Mouse (Mus musculus) neural tube, embryonic 15.5 days (tissue): ENCODE measurements around the gene Pdxp. TPM values are rescaled to one million over a fixed set of nuclear protein-coding genes. Genes with fewer than 3 reads are reported as not detected.
A peak's percentile ranks its signal among the peaks of the same experiment; 100 is the strongest.

Experiments used
- ATAC-seq: fragments of 200-750 bp; cut with Nextera tagmentation; 2 replicates; pipeline ENCODE4 v1.8.0; 2017; ENCODE audit warnings: mild to moderate bottlenecking, moderate TSS enrichment, moderate library complexity; ENCODE audit not compliant: low FRiP score
- H3K27ac ChIP-seq: fragments of 300-500 bp; sonication (generic); replicated peaks from 2 replicates; pipeline ENCODE4 v1.5.1; 2015; ENCODE audit warnings: mild to moderate bottlenecking, inconsistent platforms
- H3K27me3 ChIP-seq: fragments of 300-500 bp; sonication (generic); replicated peaks from 2 replicates; pipeline ENCODE4 v1.6.1; 2015; ENCODE audit warnings: inconsistent platforms
- H3K36me3 ChIP-seq: fragments of 300-500 bp; sonication (generic); 2 replicates; pipeline ENCODE4 v1.6.1; 2015; ENCODE audit warnings: inconsistent platforms
- H3K4me1 ChIP-seq: fragments of 300-500 bp; sonication (generic); 2 replicates; pipeline ENCODE4 v1.6.1; 2015; ENCODE audit warnings: inconsistent platforms
- H3K4me2 ChIP-seq: fragments of 300-500 bp; sonication (generic); 2 replicates; pipeline ENCODE4 v1.6.1; 2015; ENCODE audit warnings: inconsistent platforms, mild to moderate bottlenecking, moderate library complexity
- H3K4me3 ChIP-seq: fragments of 300-500 bp; sonication (generic); replicated peaks from 2 replicates; pipeline ENCODE4 v1.5.1; 2015; ENCODE audit warnings: mild to moderate bottlenecking, inconsistent platforms
- H3K9ac ChIP-seq: fragments of 300-500 bp; sonication (generic); replicated peaks from 2 replicates; pipeline ENCODE4 v1.6.1; 2015; ENCODE audit warnings: mild to moderate bottlenecking, inconsistent platforms
- H3K9me3 ChIP-seq: fragments of 300-500 bp; sonication (generic); replicated peaks from 2 replicates; pipeline ENCODE4 v1.6.1; 2016; ENCODE audit warnings: inconsistent platforms
- WGBS: fragments of 180-500 bp; shearing (Covaris S2); methylation state at CpG from one replicate; pipeline ENCODE4 v1.1.7; 2015; ENCODE audit warnings: mixed read lengths; 5-methylcytosine and 5-hydroxymethylcytosine counted together
- polyA plus RNA-seq: library from polyadenylated mRNA; unstranded; fragments of >200 nt; fragmentation: Nextera tagmentation; extraction: Ambion mirVana; gene quantifications from 2 replicates; pipeline ENCODE4 v1.2.1, GENCODE M21; 2015

The Pdxp gene
- polyA plus RNA-seq, 1 experiment from 2014 or later, result 76.9 TPM

- ATAC-seq, result no peak
- Histone ChIP-seq H3K27ac (no peak within 1 kb of the TSS; the same call in 1 of the 2 replicates), H3K36me3 (no peaks in the 10 kb centered on the region), H3K4me1 (peaks cover 25% of the 10 kb centered on the region), H3K9me3 (no peaks in the 10 kb centered on the region), H3K27me3 (peaks cover 31% of the 10 kb centered on the region), H3K4me2 (peak within 1 kb of the TSS; percentile 95), H3K9ac (peak within 1 kb of the TSS; percentile 68), H3K4me3 (peak within 1 kb of the TSS; percentile 60)
- 2% methylated on average over 46 of the region's 47 CpGs for WGBS
These were observed 13.8 kb upstream of the Pdxp start, which contains the start of gene Sh3bp1 for GRCm38 (mm10) chr15:78899740-78900584. Sh3bp1 (plus strand) TSS chr15:78899768.

GRCm38 (mm10) chr15:78900585-78901421, 12.9 kb upstream of the Pdxp start:
- H3K4me3 ChIP-seq, result peak overlapping the region; percentile 60
- no peaks in the 10 kb centered on the region for H3K36me3 ChIP-seq
- H3K9ac ChIP-seq, result peak overlapping the region; percentile 68
- WGBS, result 22% methylated on average over 18 of the region's 18 CpGs
- peaks cover 31% of the 10 kb centered on the region for H3K27me3 ChIP-seq
- peaks cover 24% of the 10 kb centered on the region for H3K4me1 ChIP-seq
- no peak for ATAC-seq
- peak overlapping the region; percentile 95 for H3K4me2 ChIP-seq
- no peak overlapping the region for H3K27ac ChIP-seq
- no peaks in the 10 kb centered on the region for H3K9me3 ChIP-seq

GRCm38 (mm10) chr15:78901422-78901789, 12.3 kb upstream of the Pdxp start:
- Histone ChIP-seq H3K27me3 (peaks cover 31% of the 10 kb centered on the region), H3K4me3 (no peak overlapping the region), H3K4me1 (peaks cover 21% of the 10 kb centered on the region), H3K9me3 (no peaks in the 10 kb centered on the region), H3K36me3 (no peaks in the 10 kb centered on the region), H3K9ac (no peak overlapping the region), H3K4me2 (no peak overlapping the region), H3K27ac (no peak overlapping the region)
- no peak for ATAC-seq
- WGBS, result 43% methylated on average over 8 of the region's 8 CpGs

- peaks cover 29% of the 10 kb centered on the region for H3K27me3 ChIP-seq
- no peaks in the 10 kb centered on the region for H3K9me3 ChIP-seq
- no peak overlapping the region for H3K27ac ChIP-seq
- peaks cover 21% of the 10 kb centered on the region for H3K4me1 ChIP-seq
- H3K36me3 ChIP-seq, result no peaks in the 10 kb centered on the region
- no peak overlapping the region for H3K4me2 ChIP-seq
- WGBS, result 3% methylated on average over 2 of the region's 2 CpGs
- H3K9ac ChIP-seq, result no peak overlapping the region
- no peak overlapping the region for H3K4me3 ChIP-seq
- peak; percentile 25; the same call in 1 of the 2 replicates for ATAC-seq
These were observed 10.5 kb upstream of the Pdxp start for GRCm38 (mm10) chr15:78903243-78903642.

- peaks cover 10% of the 10 kb centered on the region for H3K4me1 ChIP-seq
- H3K27me3 ChIP-seq, result no peaks in the 10 kb centered on the region
- 80% methylated on average over 7 of the region's 7 CpGs for WGBS
- ATAC-seq, result no peak
- no peaks in the 10 kb centered on the region for H3K9me3 ChIP-seq
- no peak overlapping the region for H3K4me2 ChIP-seq
- H3K4me3 ChIP-seq, result no peak overlapping the region
- H3K27ac ChIP-seq, result no peak overlapping the region
- no peak overlapping the region for H3K9ac ChIP-seq
- H3K36me3 ChIP-seq, result no peaks in the 10 kb centered on the region
These were observed 5.3 kb upstream of the Pdxp start for GRCm38 (mm10) chr15:78908399-78908798.

- H3K27me3 ChIP-seq, result no peaks in the 10 kb centered on the region
- no peak overlapping the region for H3K27ac ChIP-seq
- H3K4me3 ChIP-seq, result no peak overlapping the region
- no peaks in the 10 kb centered on the region for H3K9me3 ChIP-seq
- H3K4me1 ChIP-seq, result peaks cover 10% of the 10 kb centered on the region
- no peak overlapping the region for H3K4me2 ChIP-seq
- no peak overlapping the region for H3K9ac ChIP-seq
- ATAC-seq, result no peak
- WGBS, result 88% methylated on average over 8 of the region's 8 CpGs
- no peaks in the 10 kb centered on the region for H3K36me3 ChIP-seq
These were observed 4.7 kb upstream of the Pdxp start for GRCm38 (mm10) chr15:78908982-78909381.

GRCm38 (mm10) chr15:78912040-78912439, 1.7 kb upstream of the Pdxp start:
- 34% methylated on average over 9 of the region's 9 CpGs for WGBS
- H3K9ac ChIP-seq, result no peak overlapping the region

GRCm38 (mm10) chr15:78914091-78914822, 538 bp downstream of the Pdxp start:
- H3K27me3 ChIP-seq, result no peaks in the 10 kb centered on the region
- H3K36me3 ChIP-seq, result peaks cover 16% of the 10 kb centered on the region
- peak overlapping the region; percentile 80 for H3K9ac ChIP-seq
- under 1% methylated on average over 80 of the region's 87 CpGs for WGBS
- H3K9me3 ChIP-seq, result no peaks in the 10 kb centered on the region
- peak overlapping the region; percentile 98 for H3K27ac ChIP-seq
- peak overlapping the region; percentile 78 for H3K4me3 ChIP-seq
- H3K4me1 ChIP-seq, result peaks cover 49% of the 10 kb centered on the region
- H3K4me2 ChIP-seq, result peak overlapping the region; percentile 88
- peak; percentile 80 for ATAC-seq

More at GRCm38 (mm10) chr15:78912040-78912439, 1.7 kb upstream of the Pdxp start:
- Histone ChIP-seq H3K27me3 (no peaks in the 10 kb centered on the region), H3K9me3 (no peaks in the 10 kb centered on the region), H3K4me3 (no peak overlapping the region), H3K4me2 (no peak overlapping the region), H3K36me3 (no peaks in the 10 kb centered on the region), H3K27ac (0 out of 2 replicates have a peak overlapping the region, but pooled peaks have one; percentile 5), H3K4me1 (peaks cover 36% of the 10 kb centered on the region)
- no peak for ATAC-seq

- no peaks in the 10 kb centered on the region for H3K9me3 ChIP-seq
- peak overlapping the region; percentile 88 for H3K4me2 ChIP-seq
- ATAC-seq, result no peak
- peak overlapping the region; percentile 78 for H3K4me3 ChIP-seq
- peaks cover 49% of the 10 kb centered on the region for H3K4me1 ChIP-seq
- no peaks in the 10 kb centered on the region for H3K27me3 ChIP-seq
- peak overlapping the region; percentile 80 for H3K9ac ChIP-seq
- H3K27ac ChIP-seq, result peak overlapping the region; percentile 98
- 47% methylated on average over 8 of the region's 8 CpGs for WGBS
- peaks cover 23% of the 10 kb centered on the region for H3K36me3 ChIP-seq
These were observed 1.3 kb downstream of the Pdxp start for GRCm38 (mm10) chr15:78914823-78915659.

GRCm38 (mm10) chr15:78915660-78916017, 1.9 kb downstream of the Pdxp start:
- 6% methylated on average over 8 of the region's 8 CpGs for WGBS
- Histone ChIP-seq H3K4me2 (peak overlapping the region; percentile 88), H3K4me1 (peaks cover 49% of the 10 kb centered on the region), H3K36me3 (peaks cover 23% of the 10 kb centered on the region), H3K27ac (peak overlapping the region; percentile 68), H3K9ac (peak overlapping the region; percentile 80), H3K9me3 (no peaks in the 10 kb centered on the region), H3K27me3 (no peaks in the 10 kb centered on the region), H3K4me3 (peak overlapping the region; percentile 78)
- peak; percentile 19; the same call in 1 of the 2 replicates for ATAC-seq
